Mouse (Mus musculus): ENCODE data around the gene Txlnb.

- TF ChIP-seq CTCF (IDR thresholded peaks at IDR 0.05; ENCODE audit: control insufficient read depth, insufficient read depth, low read length), result no peak
- TF ChIP-seq POLR2A (IDR thresholded peaks at IDR 0.05; ENCODE audit: borderline replicate concordance, control insufficient read depth, low read depth, low read length), result no peak
Observed at GRCm38 (mm10) chr10:17860701-17861480, 64.9 kb downstream of the Txlnb start.
